Mouse (Mus musculus): ENCODE data around the gene Gm11060.

The Gm11060 gene

GRCm38 (mm10) chr2:105091718-105092117, at the start of gene Gm11060:
Gene Gm11060, plus strand, starts transcription at chr2:105092018.
- no peak for DNase-seq (ENCODE audit: low spot score in 2 of 2)

- no peak for DNase-seq (ENCODE audit: low spot score in 2 of 2)
These were observed 48.7 kb upstream of the Gm11060 start for GRCm38 (mm10) chr2:105043152-105043551.

- DNase-seq (ENCODE audit: low spot score in 2 of 2): no peak
These were observed 43.5 kb upstream of the Gm11060 start for GRCm38 (mm10) chr2:105048301-105048700.

GRCm38 (mm10) chr2:105055529-105055928, 36.3 kb upstream of the Gm11060 start:
- DNase-seq (ENCODE audit: low spot score in 2 of 2): no peak

- DNase-seq (ENCODE audit: low spot score in 2 of 2): no peak
These were observed 33.2 kb upstream of the Gm11060 start for GRCm38 (mm10) chr2:105058577-105059116.

GRCm38 (mm10) chr2:105062741-105063372, 29.0 kb upstream of the Gm11060 start:
- DNase-seq (ENCODE audit: low spot score in 2 of 2): no peak

GRCm38 (mm10) chr2:105072496-105072895, 19.3 kb upstream of the Gm11060 start:
- no peak for DNase-seq (ENCODE audit: low spot score in 2 of 2)

GRCm38 (mm10) chr2:105074196-105074595, 17.6 kb upstream of the Gm11060 start:
- DNase-seq (ENCODE audit: low spot score in 2 of 2): no peak

- DNase-seq (ENCODE audit: low spot score in 2 of 2): no peak
These were observed 16.0 kb upstream of the Gm11060 start for GRCm38 (mm10) chr2:105075809-105076208.

GRCm38 (mm10) chr2:105077151-105077550, 14.7 kb upstream of the Gm11060 start:
- DNase-seq (ENCODE audit: low spot score in 2 of 2): no peak

- DNase-seq (ENCODE audit: low spot score in 2 of 2): no peak
These were observed 9.5 kb upstream of the Gm11060 start for GRCm38 (mm10) chr2:105082256-105082790.

GRCm38 (mm10) chr2:105084035-105084434, 7.8 kb upstream of the Gm11060 start:
- DNase-seq (ENCODE audit: low spot score in 2 of 2): no peak

- DNase-seq (ENCODE audit: low spot score in 2 of 2): no peak
These were observed 5.7 kb upstream of the Gm11060 start for GRCm38 (mm10) chr2:105086081-105086480.

GRCm38 (mm10) chr2:105088005-105088404, 3.8 kb upstream of the Gm11060 start:
- DNase-seq (ENCODE audit: low spot score in 2 of 2): no peak

GRCm38 (mm10) chr2:105089083-105089482, 2.7 kb upstream of the Gm11060 start:
- DNase-seq (ENCODE audit: low spot score in 2 of 2): no peak

- no peak for DNase-seq (ENCODE audit: low spot score in 2 of 2)
These were observed 2.0 kb upstream of the Gm11060 start for GRCm38 (mm10) chr2:105089581-105090508.

GRCm38 (mm10) chr2:105090991-105091390, 827 bp upstream of the Gm11060 start:
- DNase-seq (ENCODE audit: low spot score in 2 of 2): no peak

GRCm38 (mm10) chr2:105097294-105097953, 5.6 kb downstream of the Gm11060 start:
- DNase-seq (ENCODE audit: low spot score in 2 of 2): no peak

- DNase-seq (ENCODE audit: low spot score in 2 of 2): no peak
These were observed 7.6 kb downstream of the Gm11060 start for GRCm38 (mm10) chr2:105099410-105099809.

GRCm38 (mm10) chr2:105100541-105100940, 8.7 kb downstream of the Gm11060 start:
- no peak for DNase-seq (ENCODE audit: low spot score in 2 of 2)

- DNase-seq (ENCODE audit: low spot score in 2 of 2): peak in 1 of 2 experiments; percentile 26
These were observed 16.9 kb downstream of the Gm11060 start for GRCm38 (mm10) chr2:105108703-105109158.

GRCm38 (mm10) chr2:105114074-105114473, 22.3 kb downstream of the Gm11060 start:
- no peak for DNase-seq (ENCODE audit: low spot score in 2 of 2)
